Mouse (Mus musculus) testis, adult 2 months (tissue): Measurements from ENCODE around the gene Wdr35. TPM values are rescaled to one million over a fixed set of nuclear protein-coding genes. Genes with fewer than 3 reads are reported as not detected.

ENCODE experiments used
- H3K27ac ChIP-seq: fragments of 200-500 bp; 2 replicates; pipeline ENCODE4 v1.5.1; 2012; ENCODE audit warnings: low read depth, low read length; ENCODE audit not compliant: control insufficient read depth, insufficient read depth
- H3K27me3 ChIP-seq: fragments of 200-500 bp; 2 replicates; pipeline ENCODE4 v1.6.1; 2012; ENCODE audit warnings: mild to moderate bottlenecking, low read length, moderate library complexity; ENCODE audit not compliant: control insufficient read depth, insufficient read depth
- H3K36me3 ChIP-seq: fragments of 200-500 bp; 2 replicates; pipeline ENCODE4 v1.6.1; 2012; ENCODE audit warnings: mild to moderate bottlenecking, low read length; ENCODE audit not compliant: control insufficient read depth, insufficient read depth
- H3K4me1 ChIP-seq: fragments of 200-500 bp; 2 replicates; pipeline ENCODE4 v1.6.1; 2012; ENCODE audit warnings: low read length; ENCODE audit not compliant: control insufficient read depth, insufficient read depth
- H3K4me3 ChIP-seq: fragments of 200-500 bp; 2 replicates; pipeline ENCODE4 v1.5.1; 2012; ENCODE audit warnings: low read depth, mild to moderate bottlenecking, low read length, moderate library complexity, mixed read lengths; ENCODE audit not compliant: control insufficient read depth
- CTCF ChIP-seq: fragments of 200-500 bp; IDR thresholded peaks from 2 replicates; pipeline ENCODE4 v1.5.1; 2012; ENCODE audit warnings: low read depth, mild to moderate bottlenecking, inconsistent platforms, low read length, moderate library complexity; ENCODE audit not compliant: control insufficient read depth, insufficient read depth, insufficient replicate concordance
- POLR2A ChIP-seq: fragments of 200-500 bp; IDR thresholded peaks from 2 replicates; pipeline ENCODE4 v1.6.1; 2012; ENCODE audit warnings: low read depth, mild to moderate bottlenecking, inconsistent platforms, low read length, moderate library complexity; ENCODE audit not compliant: control insufficient read depth
- polyA plus RNA-seq: library from polyadenylated mRNA; depleted of rRNA; stranded (reverse); fragments of >200 nt; gene quantifications from 2 replicates; pipeline ENCODE4 v1.2.3, GENCODE M21; 2012

The Wdr35 gene
- polyA plus RNA-seq, 1 experiment = 37.6 TPM

GRCm38 (mm10) chr12:9040177-9040576 is 66.5 kb downstream of the Wdr35 start:
- no peaks in the 10 kb centered on the region for H3K27me3 ChIP-seq
- no peaks in the 10 kb centered on the region for H3K4me1 ChIP-seq
- no peaks in the 10 kb centered on the region for H3K36me3 ChIP-seq
- no peak for TF ChIP-seq CTCF
- TF ChIP-seq POLR2A = no peak
- no peak overlapping the region for H3K27ac ChIP-seq
- no peak overlapping the region for H3K4me3 ChIP-seq

GRCm38 (mm10) chr12:9040686-9041085 is 67.0 kb downstream of the Wdr35 start:
- Histone ChIP-seq H3K4me3 (no peak overlapping the region), H3K4me1 (no peaks in the 10 kb centered on the region), H3K36me3 (no peaks in the 10 kb centered on the region), H3K27me3 (no peaks in the 10 kb centered on the region), H3K27ac (no peak overlapping the region)
- TF ChIP-seq POLR2A (no peak), CTCF (no peak)

GRCm38 (mm10) chr12:9042316-9042715 is 68.6 kb downstream of the Wdr35 start:
- TF ChIP-seq CTCF (no peak), POLR2A (no peak)
- no peaks in the 10 kb centered on the region for H3K36me3 ChIP-seq
- no peaks in the 10 kb centered on the region for H3K27me3 ChIP-seq
- H3K4me1 ChIP-seq = no peaks in the 10 kb centered on the region; the same call in 1 of the 2 replicates
- no peak overlapping the region for H3K27ac ChIP-seq
- H3K4me3 ChIP-seq = no peak overlapping the region

GRCm38 (mm10) chr12:9042759-9043158 is 69.1 kb downstream of the Wdr35 start:
- H3K36me3 ChIP-seq = no peaks in the 10 kb centered on the region
- H3K4me1 ChIP-seq = peaks cover 3% of the 10 kb centered on the region
- no peak overlapping the region for H3K4me3 ChIP-seq
- no peak for TF ChIP-seq CTCF
- no peak for TF ChIP-seq POLR2A
- H3K27me3 ChIP-seq = no peaks in the 10 kb centered on the region
- no peak overlapping the region for H3K27ac ChIP-seq

GRCm38 (mm10) chr12:9044666-9045065 is 71.0 kb downstream of the Wdr35 start:
- peaks cover 7% of the 10 kb centered on the region for H3K4me1 ChIP-seq
- H3K27me3 ChIP-seq = no peaks in the 10 kb centered on the region
- no peak overlapping the region for H3K27ac ChIP-seq
- H3K4me3 ChIP-seq = no peak overlapping the region
- H3K36me3 ChIP-seq = no peaks in the 10 kb centered on the region
- TF ChIP-seq POLR2A = no peak
- no peak for TF ChIP-seq CTCF

- no peaks in the 10 kb centered on the region for H3K36me3 ChIP-seq
Observed at GRCm38 (mm10) chr12:9046674-9047073, 73.0 kb downstream of the Wdr35 start.

GRCm38 (mm10) chr12:9048090-9048489 is 74.4 kb downstream of the Wdr35 start:
- H3K36me3 ChIP-seq = no peaks in the 10 kb centered on the region
- peaks cover 7% of the 10 kb centered on the region for H3K4me1 ChIP-seq
- no peaks in the 10 kb centered on the region for H3K27me3 ChIP-seq
- TF ChIP-seq CTCF = no peak
- no peak for TF ChIP-seq POLR2A
- no peak overlapping the region for H3K4me3 ChIP-seq
- no peak overlapping the region for H3K27ac ChIP-seq

More at GRCm38 (mm10) chr12:9046674-9047073, 73.0 kb downstream of the Wdr35 start:
- Histone ChIP-seq H3K27ac (no peak overlapping the region), H3K27me3 (no peaks in the 10 kb centered on the region), H3K4me1 (peaks cover 7% of the 10 kb centered on the region), H3K4me3 (no peak overlapping the region)
- TF ChIP-seq POLR2A (no peak), CTCF (no peak)

- TF ChIP-seq POLR2A (no peak), CTCF (no peak)
- H3K4me3 ChIP-seq = no peak overlapping the region
- H3K4me1 ChIP-seq = peaks cover 9% of the 10 kb centered on the region
- H3K27ac ChIP-seq = no peak overlapping the region
- H3K27me3 ChIP-seq = no peaks in the 10 kb centered on the region
- no peaks in the 10 kb centered on the region for H3K36me3 ChIP-seq
Observed at GRCm38 (mm10) chr12:9050824-9051223, 77.1 kb downstream of the Wdr35 start.
